Mouse (Mus musculus): ENCODE measurements around the gene Hao1. TPM values are rescaled to one million over a fixed set of nuclear protein-coding genes. Genes with fewer than 3 reads are reported as not detected.

Gene Hao1
- total RNA-seq (2014; fragmentation: Nextera tagmentation), result not detected in 2 replicates
- 0.17 TPM in 1 of 2 replicates, not detected in the other for total RNA-seq (2017)
- polyA plus RNA-seq (2012), result not detected in 2 replicates

GRCm38 (mm10) chr2:134554221-134554727 lies at the start of gene Hao1:
TSS of gene Hao1 (minus strand) at chr2:134554368.
- TF ChIP-seq GATA1 (IDR thresholded peaks at IDR 0.05; ENCODE audit: borderline replicate concordance, low read length) (no peak), CTCF (IDR thresholded peaks at IDR 0.05; ENCODE audit: low read depth, low read length) (no peak), TAL1 (conservative IDR thresholded peaks at IDR 0.05; ENCODE audit: low read depth, low read length) (no peak), GATA2 (IDR thresholded peaks at IDR 0.05; ENCODE audit: borderline replicate concordance, low read depth, low read length) (no peak), POLR2AphosphoS5 (IDR thresholded peaks at IDR 0.05; ENCODE audit: insufficient replicate concordance, low read depth, low read length) (no peak)
- ATAC-seq (ENCODE audit: extremely low read depth, insufficient number of reproducible peaks, low FRiP score, poor library complexity, severe bottlenecking) (no peak), DNase-seq (ENCODE audit: low spot score) (no peak)

GRCm38 (mm10) chr2:134591081-134591694 lies 37.0 kb upstream of the Hao1 start:
- Histone ChIP-seq H3K4me1 (ENCODE audit: insufficient read depth, low read depth, low read length) (no peaks in the 10 kb centered on the region), H3K9me3 (replicated peaks) (no peaks in the 10 kb centered on the region), H3K4me3 (ENCODE audit: low read depth, low read length) (no peak overlapping the region), H3K27me3 (ENCODE audit: insufficient read depth, low read length) (no peaks in the 10 kb centered on the region), H3K36me3 (replicated peaks) (peaks cover 11% of the 10 kb centered on the region)
- ATAC-seq (ENCODE audit: extremely low read depth, insufficient number of reproducible peaks, low FRiP score, poor library complexity, severe bottlenecking) (no peak), DNase-seq (ENCODE audit: low spot score) (no peak)
- TF ChIP-seq GATA1 (IDR thresholded peaks at IDR 0.05; ENCODE audit: borderline replicate concordance, low read length) (no peak), CTCF (IDR thresholded peaks at IDR 0.05; ENCODE audit: low read depth, low read length) (no peak), TAL1 (conservative IDR thresholded peaks at IDR 0.05; ENCODE audit: low read depth, low read length) (no peak), GATA2 (IDR thresholded peaks at IDR 0.05; ENCODE audit: borderline replicate concordance, low read depth, low read length) (no peak), POLR2AphosphoS5 (IDR thresholded peaks at IDR 0.05; ENCODE audit: insufficient replicate concordance, low read depth, low read length) (no peak)

More at GRCm38 (mm10) chr2:134554221-134554727, at the start of gene Hao1:
- H3K27me3 ChIP-seq (ENCODE audit: insufficient read depth, low read length), result no peaks in the 10 kb centered on the region
- H3K4me1 ChIP-seq (ENCODE audit: insufficient read depth, low read depth, low read length), result no peaks in the 10 kb centered on the region
- H3K9me3 ChIP-seq (replicated peaks), result no peaks in the 10 kb centered on the region
- no peaks in the 10 kb centered on the region for H3K36me3 ChIP-seq (replicated peaks)
- H3K4me3 ChIP-seq (ENCODE audit: low read depth, low read length), result no peak within 1 kb of the TSS

GRCm38 (mm10) chr2:134585243-134585642 lies 31.1 kb upstream of the Hao1 start:
- no peaks in the 10 kb centered on the region for H3K36me3 ChIP-seq (replicated peaks)
- no peaks in the 10 kb centered on the region for H3K4me1 ChIP-seq (ENCODE audit: insufficient read depth, low read depth, low read length)
- TF ChIP-seq CTCF (IDR thresholded peaks at IDR 0.05; ENCODE audit: low read depth, low read length) (no peak), TAL1 (conservative IDR thresholded peaks at IDR 0.05; ENCODE audit: low read depth, low read length) (no peak), POLR2AphosphoS5 (IDR thresholded peaks at IDR 0.05; ENCODE audit: insufficient replicate concordance, low read depth, low read length) (no peak), GATA1 (IDR thresholded peaks at IDR 0.05; ENCODE audit: borderline replicate concordance, low read length) (no peak), GATA2 (IDR thresholded peaks at IDR 0.05; ENCODE audit: borderline replicate concordance, low read depth, low read length) (no peak)
- ATAC-seq (ENCODE audit: extremely low read depth, insufficient number of reproducible peaks, low FRiP score, poor library complexity, severe bottlenecking) (no peak), DNase-seq (ENCODE audit: low spot score) (no peak)
- H3K9me3 ChIP-seq (replicated peaks), result no peaks in the 10 kb centered on the region
- H3K27me3 ChIP-seq (ENCODE audit: insufficient read depth, low read length), result no peaks in the 10 kb centered on the region
- H3K4me3 ChIP-seq (ENCODE audit: low read depth, low read length), result no peak overlapping the region

GRCm38 (mm10) chr2:134559422-134559821 lies 5.3 kb upstream of the Hao1 start:
- H3K27me3 ChIP-seq (ENCODE audit: insufficient read depth, low read length), result no peaks in the 10 kb centered on the region
- no peaks in the 10 kb centered on the region for H3K36me3 ChIP-seq (replicated peaks)
- ATAC-seq (ENCODE audit: extremely low read depth, insufficient number of reproducible peaks, low FRiP score, poor library complexity, severe bottlenecking), result no peak
- H3K4me3 ChIP-seq (ENCODE audit: low read depth, low read length), result no peak overlapping the region
- TF ChIP-seq TAL1 (conservative IDR thresholded peaks at IDR 0.05; ENCODE audit: low read depth, low read length), result no peak
- TF ChIP-seq CTCF (IDR thresholded peaks at IDR 0.05; ENCODE audit: low read depth, low read length), result no peak
- no peak for TF ChIP-seq GATA1 (IDR thresholded peaks at IDR 0.05; ENCODE audit: borderline replicate concordance, low read length)
- TF ChIP-seq POLR2AphosphoS5 (IDR thresholded peaks at IDR 0.05; ENCODE audit: insufficient replicate concordance, low read depth, low read length), result no peak
- TF ChIP-seq GATA2 (IDR thresholded peaks at IDR 0.05; ENCODE audit: borderline replicate concordance, low read depth, low read length), result no peak
- DNase-seq (ENCODE audit: low spot score), result no peak
- H3K9me3 ChIP-seq (replicated peaks), result no peaks in the 10 kb centered on the region
- no peaks in the 10 kb centered on the region for H3K4me1 ChIP-seq (ENCODE audit: insufficient read depth, low read depth, low read length)

GRCm38 (mm10) chr2:134552358-134552757 lies 1.8 kb downstream of the Hao1 start:
- no peaks in the 10 kb centered on the region for H3K4me1 ChIP-seq (ENCODE audit: insufficient read depth, low read depth, low read length)
- TF ChIP-seq TAL1 (conservative IDR thresholded peaks at IDR 0.05; ENCODE audit: low read depth, low read length) (no peak), GATA1 (IDR thresholded peaks at IDR 0.05; ENCODE audit: borderline replicate concordance, low read length) (no peak), GATA2 (IDR thresholded peaks at IDR 0.05; ENCODE audit: borderline replicate concordance, low read depth, low read length) (no peak), CTCF (IDR thresholded peaks at IDR 0.05; ENCODE audit: low read depth, low read length) (no peak), POLR2AphosphoS5 (IDR thresholded peaks at IDR 0.05; ENCODE audit: insufficient replicate concordance, low read depth, low read length) (no peak)
- H3K27me3 ChIP-seq (ENCODE audit: insufficient read depth, low read length), result no peaks in the 10 kb centered on the region
- DNase-seq (ENCODE audit: low spot score) (no peak), ATAC-seq (ENCODE audit: extremely low read depth, insufficient number of reproducible peaks, low FRiP score, poor library complexity, severe bottlenecking) (no peak)
- H3K9me3 ChIP-seq (replicated peaks), result no peaks in the 10 kb centered on the region
- H3K36me3 ChIP-seq (replicated peaks), result no peaks in the 10 kb centered on the region
- H3K4me3 ChIP-seq (ENCODE audit: low read depth, low read length), result no peak overlapping the region

- no peak for TF ChIP-seq GATA2 (IDR thresholded peaks at IDR 0.05; ENCODE audit: borderline replicate concordance, low read depth, low read length)
- TF ChIP-seq GATA1 (IDR thresholded peaks at IDR 0.05; ENCODE audit: borderline replicate concordance, low read length), result no peak
- TF ChIP-seq CTCF (IDR thresholded peaks at IDR 0.05; ENCODE audit: low read depth, low read length), result no peak
- TF ChIP-seq TAL1 (conservative IDR thresholded peaks at IDR 0.05; ENCODE audit: low read depth, low read length), result no peak
- no peak for TF ChIP-seq POLR2AphosphoS5 (IDR thresholded peaks at IDR 0.05; ENCODE audit: insufficient replicate concordance, low read depth, low read length)
- Histone ChIP-seq H3K4me3 (ENCODE audit: low read depth, low read length) (no peak overlapping the region), H3K27me3 (ENCODE audit: insufficient read depth, low read length) (no peaks in the 10 kb centered on the region), H3K36me3 (replicated peaks) (no peaks in the 10 kb centered on the region), H3K9me3 (replicated peaks) (no peaks in the 10 kb centered on the region), H3K4me1 (ENCODE audit: insufficient read depth, low read depth, low read length) (no peaks in the 10 kb centered on the region)
- peak; percentile 60; the same call in 1 of the 2 replicates for ATAC-seq (ENCODE audit: extremely low read depth, insufficient number of reproducible peaks, low FRiP score, poor library complexity, severe bottlenecking)
- no peak for DNase-seq (ENCODE audit: low spot score)
These were observed 4.4 kb downstream of the Hao1 start for GRCm38 (mm10) chr2:134549770-134550169.

Measured in G1E (cell line).